Mouse (Mus musculus): Measurements from ENCODE around the gene Icam5. TPM values are rescaled to one million over a fixed set of nuclear protein-coding genes. Genes with fewer than 3 reads are reported as not detected.
A peak's percentile ranks its signal among the peaks of the same experiment; 100 is the strongest.

Icam5 gene
- total and polyA plus RNA-seq, 3 experiments: 0.08 TPM; not detected in 2

DNA sequence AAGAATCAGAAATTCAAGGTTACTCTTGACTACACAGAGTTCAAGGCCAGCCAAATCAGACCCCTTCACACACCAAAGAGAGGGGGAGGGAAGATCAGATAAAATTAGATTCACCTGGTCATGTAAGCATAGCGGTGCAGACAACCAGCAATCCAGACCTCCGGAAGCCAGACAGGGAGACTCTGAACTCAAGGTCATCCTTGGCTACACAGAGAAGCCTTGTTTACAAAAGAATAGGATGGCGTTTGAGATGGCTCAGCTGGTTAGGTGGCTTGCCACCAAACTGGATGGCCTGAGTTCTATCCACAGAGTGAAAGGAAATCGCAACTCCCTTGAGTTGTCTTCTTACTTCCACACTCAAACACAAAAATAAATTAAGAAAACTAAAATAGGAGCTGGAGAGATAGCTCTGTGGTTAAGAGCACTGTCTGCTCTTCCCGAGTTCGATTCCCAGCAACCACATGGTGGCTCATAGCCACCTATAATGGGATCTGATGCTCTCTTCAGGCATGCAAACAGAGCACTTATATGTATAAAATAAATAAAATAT is 30.1 kb upstream of the Icam5 start:
- DNase-seq: no peak
- Histone ChIP-seq H3K27me3 (ENCODE audit: control insufficient read depth, insufficient read depth, low read length) (no peaks in the 10 kb centered on the region), H3K4me3 (no peak overlapping the region), H3K36me3 (ENCODE audit: control insufficient read depth, insufficient read depth, low read length) (no peaks in the 10 kb centered on the region), H3K9ac (ENCODE audit: low read depth, low read length) (no peak overlapping the region), H3K4me1 (ENCODE audit: control insufficient read depth, insufficient read depth, low read length) (peaks cover 4% of the 10 kb centered on the region), H3K79me2 (replicated peaks; ENCODE audit: control insufficient read depth, insufficient read depth, low read length) (no peaks in the 10 kb centered on the region), H3K27ac (no peak overlapping the region)
- intact Hi-C loops (cut with DNase I): loop anchor here (1.0 to 10.0 kb wide), 2 partner anchors 28 to 133 kb away; partner anchors contain the start of genes Icam4 and Tyk2
- TF ChIP-seq CTCF (IDR thresholded peaks at IDR 0.05) (no peak), POLR2A (IDR thresholded peaks at IDR 0.05; ENCODE audit: insufficient read depth, low read depth, low read length) (no peak), EP300 (IDR thresholded peaks at IDR 0.05; ENCODE audit: insufficient read depth, low read depth, low read length) (no peak)
- WGBS: 50% methylated on average over 6 of the region's 6 CpGs

GRCm38 (mm10) chr9:21002270-21002626 is 29.6 kb upstream of the Icam5 start:
- peak overlapping the region; percentile 91 for H3K27ac ChIP-seq
- no peaks in the 10 kb centered on the region for H3K27me3 ChIP-seq (ENCODE audit: control insufficient read depth, insufficient read depth, low read length)
- H3K36me3 ChIP-seq (ENCODE audit: control insufficient read depth, insufficient read depth, low read length): no peaks in the 10 kb centered on the region
- intact Hi-C loops (cut with DNase I): loop anchor here (1.0 to 10.0 kb wide), 2 partner anchors 27 to 133 kb away; partner anchors contain the start of genes Icam4 and Tyk2
- H3K4me3 ChIP-seq: peak overlapping the region; percentile 97
- TF ChIP-seq CTCF (IDR thresholded peaks at IDR 0.05) (no peak), POLR2A (IDR thresholded peaks at IDR 0.05; ENCODE audit: insufficient read depth, low read depth, low read length) (no peak), EP300 (IDR thresholded peaks at IDR 0.05; ENCODE audit: insufficient read depth, low read depth, low read length) (no peak)
- H3K79me2 ChIP-seq (replicated peaks; ENCODE audit: control insufficient read depth, insufficient read depth, low read length): no peaks in the 10 kb centered on the region
- H3K4me1 ChIP-seq (ENCODE audit: control insufficient read depth, insufficient read depth, low read length): peaks cover 4% of the 10 kb centered on the region
- no peak for DNase-seq
- WGBS: 10% methylated on average over 7 of the region's 7 CpGs
- H3K9ac ChIP-seq (ENCODE audit: low read depth, low read length): peak overlapping the region; percentile 86; the same call in 1 of the 2 replicates

- DNase-seq: peak; percentile 90 to 92
- intact Hi-C loops (cut with DNase I): loop anchor here (1.0 to 10.0 kb wide), 2 partner anchors 26 to 132 kb away; partner anchors contain the start of genes Icam4 and Tyk2
- Histone ChIP-seq H3K36me3 (ENCODE audit: control insufficient read depth, insufficient read depth, low read length) (no peaks in the 10 kb centered on the region), H3K9ac (ENCODE audit: low read depth, low read length) (peak within 1 kb of the TSS; percentile 86), H3K79me2 (replicated peaks; ENCODE audit: control insufficient read depth, insufficient read depth, low read length) (no peaks in the 10 kb centered on the region), H3K27me3 (ENCODE audit: control insufficient read depth, insufficient read depth, low read length) (no peaks in the 10 kb centered on the region), H3K4me3 (peak within 1 kb of the TSS; percentile 97), H3K27ac (peak within 1 kb of the TSS; percentile 91), H3K4me1 (ENCODE audit: control insufficient read depth, insufficient read depth, low read length) (peaks cover 4% of the 10 kb centered on the region)
- TF ChIP-seq EP300 (IDR thresholded peaks at IDR 0.05; ENCODE audit: insufficient read depth, low read depth, low read length): no peak
- TF ChIP-seq CTCF (IDR thresholded peaks at IDR 0.05): peak; percentile 39
- TF ChIP-seq POLR2A (IDR thresholded peaks at IDR 0.05; ENCODE audit: insufficient read depth, low read depth, low read length): peak; percentile 94
- under 1% methylated on average over 72 of the region's 72 CpGs for WGBS
Measured at GRCm38 (mm10) chr9:21002627-21003551, 29.0 kb upstream of the Icam5 start, which contains the start of gene Mrpl4. TSS of gene Mrpl4 (plus strand) at chr9:21002738.

- DNase-seq: no peak
- H3K27ac ChIP-seq: no peak overlapping the region
- intact Hi-C loops (cut with DNase I): loop anchor here (10.0 kb wide), 1 partner anchor 127 kb away; the partner anchor contains the start of gene Tyk2
- WGBS: 93% methylated on average over 10 of the region's 10 CpGs
- no peaks in the 10 kb centered on the region for H3K27me3 ChIP-seq (ENCODE audit: control insufficient read depth, insufficient read depth, low read length)
- no peaks in the 10 kb centered on the region for H3K79me2 ChIP-seq (replicated peaks; ENCODE audit: control insufficient read depth, insufficient read depth, low read length)
- no peak for TF ChIP-seq EP300 (IDR thresholded peaks at IDR 0.05; ENCODE audit: insufficient read depth, low read depth, low read length)
- no peak for TF ChIP-seq CTCF (IDR thresholded peaks at IDR 0.05)
- no peak for TF ChIP-seq POLR2A (IDR thresholded peaks at IDR 0.05; ENCODE audit: insufficient read depth, low read depth, low read length)
- H3K4me1 ChIP-seq (ENCODE audit: control insufficient read depth, insufficient read depth, low read length): peaks cover 8% of the 10 kb centered on the region
- no peak overlapping the region for H3K4me3 ChIP-seq
- no peaks in the 10 kb centered on the region for H3K36me3 ChIP-seq (ENCODE audit: control insufficient read depth, insufficient read depth, low read length)
- H3K9ac ChIP-seq (ENCODE audit: low read depth, low read length): no peak overlapping the region
Measured at GRCm38 (mm10) chr9:21007313-21007952, 24.4 kb upstream of the Icam5 start.

GRCm38 (mm10) chr9:21008007-21008406 is 23.9 kb upstream of the Icam5 start:
- H3K9ac ChIP-seq (ENCODE audit: low read depth, low read length): no peak overlapping the region
- no peaks in the 10 kb centered on the region for H3K36me3 ChIP-seq (ENCODE audit: control insufficient read depth, insufficient read depth, low read length)
- no peaks in the 10 kb centered on the region for H3K79me2 ChIP-seq (replicated peaks; ENCODE audit: control insufficient read depth, insufficient read depth, low read length)
- no peak for DNase-seq
- peaks cover 8% of the 10 kb centered on the region for H3K4me1 ChIP-seq (ENCODE audit: control insufficient read depth, insufficient read depth, low read length)
- 85% methylated on average over 7 of the region's 7 CpGs for WGBS
- H3K27me3 ChIP-seq (ENCODE audit: control insufficient read depth, insufficient read depth, low read length): no peaks in the 10 kb centered on the region
- intact Hi-C loops (cut with DNase I): loop anchor here (10.0 kb wide), 1 partner anchor 127 kb away; the partner anchor contains the start of gene Tyk2
- no peak overlapping the region for H3K27ac ChIP-seq
- no peak overlapping the region for H3K4me3 ChIP-seq
- TF ChIP-seq CTCF (IDR thresholded peaks at IDR 0.05): peak; percentile 47
- TF ChIP-seq EP300 (IDR thresholded peaks at IDR 0.05; ENCODE audit: insufficient read depth, low read depth, low read length): no peak

All from heart, adult 2 months (tissue).